Mouse (Mus musculus) neural tube, embryonic 15.5 days (tissue): Measurements from ENCODE around the gene Ppt2. TPM values are rescaled to one million over a fixed set of nuclear protein-coding genes. Genes with fewer than 3 reads are reported as not detected.
A peak's percentile ranks its signal among the peaks of the same experiment; 100 is the strongest.

Source experiments
- ATAC-seq: fragments of 200-750 bp; cut with Nextera tagmentation; 2 replicates; pipeline ENCODE4 v1.8.0; 2017; ENCODE audit warnings: mild to moderate bottlenecking, moderate TSS enrichment, moderate library complexity; ENCODE audit not compliant: low FRiP score
- H3K27ac ChIP-seq: fragments of 300-500 bp; sonication (generic); replicated peaks from 2 replicates; pipeline ENCODE4 v1.5.1; 2015; ENCODE audit warnings: mild to moderate bottlenecking, inconsistent platforms
- H3K27me3 ChIP-seq: fragments of 300-500 bp; sonication (generic); replicated peaks from 2 replicates; pipeline ENCODE4 v1.6.1; 2015; ENCODE audit warnings: inconsistent platforms
- H3K36me3 ChIP-seq: fragments of 300-500 bp; sonication (generic); 2 replicates; pipeline ENCODE4 v1.6.1; 2015; ENCODE audit warnings: inconsistent platforms
- H3K4me1 ChIP-seq: fragments of 300-500 bp; sonication (generic); 2 replicates; pipeline ENCODE4 v1.6.1; 2015; ENCODE audit warnings: inconsistent platforms
- H3K4me2 ChIP-seq: fragments of 300-500 bp; sonication (generic); 2 replicates; pipeline ENCODE4 v1.6.1; 2015; ENCODE audit warnings: inconsistent platforms, mild to moderate bottlenecking, moderate library complexity
- H3K4me3 ChIP-seq: fragments of 300-500 bp; sonication (generic); replicated peaks from 2 replicates; pipeline ENCODE4 v1.5.1; 2015; ENCODE audit warnings: mild to moderate bottlenecking, inconsistent platforms
- H3K9ac ChIP-seq: fragments of 300-500 bp; sonication (generic); replicated peaks from 2 replicates; pipeline ENCODE4 v1.6.1; 2015; ENCODE audit warnings: mild to moderate bottlenecking, inconsistent platforms
- H3K9me3 ChIP-seq: fragments of 300-500 bp; sonication (generic); replicated peaks from 2 replicates; pipeline ENCODE4 v1.6.1; 2016; ENCODE audit warnings: inconsistent platforms
- WGBS: fragments of 180-500 bp; shearing (Covaris S2); methylation state at CpG from one replicate; pipeline ENCODE4 v1.1.7; 2015; ENCODE audit warnings: mixed read lengths; 5-methylcytosine and 5-hydroxymethylcytosine counted together
- polyA plus RNA-seq: library from polyadenylated mRNA; unstranded; fragments of >200 nt; fragmentation: Nextera tagmentation; extraction: Ambion mirVana; gene quantifications from 2 replicates; pipeline ENCODE4 v1.2.1, GENCODE M21; 2015

Gene Ppt2
- polyA plus RNA-seq, 1 experiment from 2014 or later, result 20.1 TPM

GRCm38 (mm10) chr17:34618999-34619398, 9.3 kb downstream of the Ppt2 start:
- H3K4me3 ChIP-seq, result no peak overlapping the region
- no peaks in the 10 kb centered on the region for H3K27me3 ChIP-seq
- H3K36me3 ChIP-seq, result peaks cover 59% of the 10 kb centered on the region
- WGBS, result 12% methylated on average over 6 of the region's 6 CpGs
- H3K4me1 ChIP-seq, result no peaks in the 10 kb centered on the region
- ATAC-seq, result no peak
- no peak overlapping the region for H3K4me2 ChIP-seq
- no peak overlapping the region for H3K9ac ChIP-seq
- H3K9me3 ChIP-seq, result no peaks in the 10 kb centered on the region
- no peak overlapping the region for H3K27ac ChIP-seq

GRCm38 (mm10) chr17:34615871-34616270, 12.4 kb downstream of the Ppt2 start, which contains the start of gene Egfl8:
TSS of gene Egfl8 (minus strand) at chr17:34615971.
- Histone ChIP-seq H3K9me3 (no peaks in the 10 kb centered on the region), H3K4me3 (no peak within 1 kb of the TSS), H3K27me3 (no peaks in the 10 kb centered on the region), H3K27ac (0 out of 2 replicates have a peak within 1 kb of the TSS, but pooled peaks have one; percentile 9), H3K4me1 (no peaks in the 10 kb centered on the region), H3K36me3 (peaks cover 66% of the 10 kb centered on the region), H3K4me2 (no peak within 1 kb of the TSS; the same call in 1 of the 2 replicates), H3K9ac (no peak within 1 kb of the TSS)
- 62% methylated on average over 6 of the region's 6 CpGs for WGBS
- no peak for ATAC-seq

GRCm38 (mm10) chr17:34613830-34614229, 14.5 kb downstream of the Ppt2 start:
- Histone ChIP-seq H3K27me3 (no peaks in the 10 kb centered on the region), H3K9ac (no peak overlapping the region), H3K27ac (no peak overlapping the region), H3K4me2 (no peak overlapping the region), H3K4me3 (no peak overlapping the region), H3K9me3 (no peaks in the 10 kb centered on the region), H3K36me3 (peaks cover 65% of the 10 kb centered on the region), H3K4me1 (peaks cover 4% of the 10 kb centered on the region)
- WGBS, result 86% methylated on average over 10 of the region's 10 CpGs
- no peak for ATAC-seq

GRCm38 (mm10) chr17:34613054-34613645, 15.2 kb downstream of the Ppt2 start:
- Histone ChIP-seq H3K27ac (no peak overlapping the region), H3K4me3 (no peak overlapping the region), H3K4me2 (no peak overlapping the region), H3K4me1 (peaks cover 11% of the 10 kb centered on the region), H3K9ac (no peak overlapping the region), H3K27me3 (no peaks in the 10 kb centered on the region), H3K9me3 (no peaks in the 10 kb centered on the region), H3K36me3 (peaks cover 65% of the 10 kb centered on the region)
- no peak for ATAC-seq
- 91% methylated on average over 11 of the region's 11 CpGs for WGBS

- Histone ChIP-seq H3K36me3 (peaks cover 50% of the 10 kb centered on the region), H3K9ac (no peak overlapping the region), H3K4me2 (no peak overlapping the region), H3K27me3 (no peaks in the 10 kb centered on the region), H3K9me3 (no peaks in the 10 kb centered on the region), H3K27ac (no peak overlapping the region), H3K4me1 (peaks cover 29% of the 10 kb centered on the region), H3K4me3 (no peak overlapping the region)
- 89% methylated on average over 8 of the region's 8 CpGs for WGBS
- no peak for ATAC-seq
Observed at GRCm38 (mm10) chr17:34611050-34611449, 17.3 kb downstream of the Ppt2 start.

GRCm38 (mm10) chr17:34607997-34608396, 20.3 kb downstream of the Ppt2 start:
- peak overlapping the region; percentile 97; the same call in 1 of the 2 replicates for H3K4me2 ChIP-seq
- H3K9ac ChIP-seq, result 0 out of 2 replicates have a peak overlapping the region, but pooled peaks have one; percentile 97
- H3K9me3 ChIP-seq, result no peaks in the 10 kb centered on the region
- H3K36me3 ChIP-seq, result peaks cover 28% of the 10 kb centered on the region
- peaks cover 41% of the 10 kb centered on the region for H3K4me1 ChIP-seq
- no peak overlapping the region for H3K27ac ChIP-seq
- H3K27me3 ChIP-seq, result no peaks in the 10 kb centered on the region
- no peak for ATAC-seq
- H3K4me3 ChIP-seq, result no peak overlapping the region
- 80% methylated on average over 7 of the region's 7 CpGs for WGBS

GRCm38 (mm10) chr17:34606186-34607039, 21.9 kb downstream of the Ppt2 start:
- Histone ChIP-seq H3K36me3 (peaks cover 20% of the 10 kb centered on the region), H3K27me3 (no peaks in the 10 kb centered on the region), H3K27ac (peak overlapping the region; percentile 92), H3K9ac (peak overlapping the region; percentile 97), H3K9me3 (no peaks in the 10 kb centered on the region), H3K4me3 (peak overlapping the region; percentile 84), H3K4me2 (peak overlapping the region; percentile 97), H3K4me1 (peaks cover 51% of the 10 kb centered on the region)
- WGBS, result 16% methylated on average over 32 of the region's 32 CpGs
- ATAC-seq, result no peak

- Histone ChIP-seq H3K4me3 (peak overlapping the region; percentile 84), H3K4me1 (peaks cover 51% of the 10 kb centered on the region), H3K9me3 (no peaks in the 10 kb centered on the region), H3K27ac (peak overlapping the region; percentile 92), H3K9ac (peak overlapping the region; percentile 97), H3K4me2 (peak overlapping the region; percentile 97), H3K27me3 (no peaks in the 10 kb centered on the region), H3K36me3 (peaks cover 15% of the 10 kb centered on the region)
- ATAC-seq, result peak; percentile 40
- under 1% methylated on average over 22 of the region's 30 CpGs for WGBS
Observed at GRCm38 (mm10) chr17:34605609-34606008, 22.7 kb downstream of the Ppt2 start.

- Histone ChIP-seq H3K27ac (peak overlapping the region; percentile 92), H3K4me3 (peak overlapping the region; percentile 84), H3K4me1 (peaks cover 51% of the 10 kb centered on the region), H3K9me3 (no peaks in the 10 kb centered on the region), H3K36me3 (peaks cover 19% of the 10 kb centered on the region), H3K9ac (peak overlapping the region; percentile 97), H3K4me2 (peak overlapping the region; percentile 97), H3K27me3 (no peaks in the 10 kb centered on the region)
- no peak for ATAC-seq
- 8% methylated on average over 24 of the region's 24 CpGs for WGBS
Observed at GRCm38 (mm10) chr17:34604511-34605237, 23.6 kb downstream of the Ppt2 start.

- Histone ChIP-seq H3K27ac (peak within 1 kb of the TSS; percentile 92), H3K4me3 (peak within 1 kb of the TSS; percentile 84), H3K9ac (peak within 1 kb of the TSS; percentile 97), H3K9me3 (no peaks in the 10 kb centered on the region), H3K4me2 (peak within 1 kb of the TSS; percentile 97), H3K36me3 (peaks cover 20% of the 10 kb centered on the region), H3K27me3 (no peaks in the 10 kb centered on the region), H3K4me1 (peaks cover 50% of the 10 kb centered on the region)
- 0% methylated on average over 35 of the region's 35 CpGs for WGBS
- peak; percentile 89 for ATAC-seq
Observed at GRCm38 (mm10) chr17:34604061-34604508, 24.2 kb downstream of the Ppt2 start, which contains the start of gene Agpat1. TSS of gene Agpat1 (plus strand) at chr17:34604262.

GRCm38 (mm10) chr17:34603375-34604060, 24.8 kb downstream of the Ppt2 start, which contains the start of gene Rnf5:
TSS of gene Rnf5 (minus strand) at chr17:34603690.
- ATAC-seq, result peak; percentile 92

More at GRCm38 (mm10) chr17:34603375-34604060, 24.8 kb downstream of the Ppt2 start, which contains the start of gene Rnf5:
- Histone ChIP-seq H3K9ac (peak within 1 kb of the TSS; percentile 97), H3K4me3 (peak within 1 kb of the TSS; percentile 84), H3K27me3 (no peaks in the 10 kb centered on the region), H3K27ac (peak within 1 kb of the TSS; percentile 92), H3K36me3 (peaks cover 20% of the 10 kb centered on the region), H3K4me2 (peak within 1 kb of the TSS; percentile 97), H3K4me1 (peaks cover 44% of the 10 kb centered on the region), H3K9me3 (no peaks in the 10 kb centered on the region)
- whole genome bisulfite sequencing, result under 1% methylated on average over 30 of the region's 30 CpGs
